Mouse (Mus musculus): Measurements from ENCODE around the gene Ctnnd2. TPM values are rescaled to one million over a fixed set of nuclear protein-coding genes. Genes with fewer than 3 reads are reported as not detected.

Gene Ctnnd2
- polyA plus RNA-seq, 1 experiment: 0.08 TPM

DNA sequence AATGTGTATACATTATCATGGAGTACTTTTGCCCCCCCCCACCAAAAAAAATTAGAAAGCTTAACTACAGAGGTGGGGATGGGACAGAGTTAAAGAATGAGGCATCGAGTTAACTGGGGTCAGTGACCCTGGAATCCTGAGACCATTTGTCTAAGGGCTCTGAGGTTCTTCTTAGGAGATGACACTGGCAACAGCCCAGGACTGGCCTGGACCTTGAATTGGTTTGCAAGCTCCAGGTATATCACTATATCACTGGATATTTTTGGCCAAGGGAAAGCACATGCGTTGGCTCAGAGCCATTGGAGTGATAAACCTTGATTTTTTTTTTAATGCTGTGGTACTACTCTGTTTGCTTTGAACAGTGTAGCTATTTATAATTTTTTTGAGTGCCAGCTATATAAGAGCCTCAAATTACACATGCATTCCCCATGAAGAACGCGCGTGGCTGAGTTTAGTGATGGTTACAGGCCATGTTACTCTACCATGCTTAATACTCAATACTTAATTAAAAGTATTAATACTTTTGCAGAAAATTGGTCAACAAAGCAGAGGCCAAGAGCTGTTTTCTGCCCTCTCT, 291.2 kb downstream of the Ctnnd2 start:
- Histone ChIP-seq H3K36me3 (replicated peaks; ENCODE audit: low read length) (no peaks in the 10 kb centered on the region), H3K4me3 (replicated peaks) (no peak overlapping the region), H3K4me1 (no peaks in the 10 kb centered on the region), H3K27me3 (replicated peaks) (no peaks in the 10 kb centered on the region), H3K9me3 (peaks cover 9% of the 10 kb centered on the region; the same call in 1 of the 2 replicates)
- TF ChIP-seq GATA1 (IDR thresholded peaks at IDR 0.05; ENCODE audit: borderline replicate concordance, low read length) (no peak), FLI1 (IDR thresholded peaks at IDR 0.05; ENCODE audit: low read length) (no peak)

DNA sequence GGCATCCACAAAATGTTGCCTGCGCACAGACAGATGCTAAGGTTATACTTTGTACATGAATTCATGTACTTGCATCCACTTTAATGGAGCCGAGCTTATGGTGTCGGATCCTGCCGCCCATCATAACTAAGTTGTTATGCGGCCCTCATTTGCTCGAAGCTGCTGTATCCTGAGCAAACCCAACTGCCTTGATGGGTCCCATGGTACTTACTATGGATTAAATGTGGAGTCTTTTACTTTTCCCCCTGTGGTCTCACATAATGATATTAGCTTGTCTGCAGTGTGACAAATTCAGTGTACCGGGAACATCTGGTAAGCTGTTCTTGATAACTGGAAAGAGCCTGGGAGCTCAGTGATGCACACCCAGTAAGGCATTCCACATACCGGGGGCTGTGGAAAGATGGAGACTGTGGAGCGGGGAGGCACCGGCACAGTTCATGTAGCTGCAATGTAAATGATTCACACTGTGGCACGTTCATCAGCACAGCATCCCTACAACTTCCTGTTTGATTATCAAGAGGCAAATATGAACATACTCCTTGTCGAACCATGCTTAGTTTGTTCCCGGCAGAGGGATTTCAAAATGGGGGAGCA, 294.7 kb downstream of the Ctnnd2 start:
- Histone ChIP-seq H3K27me3 (replicated peaks) (no peaks in the 10 kb centered on the region), H3K9me3 (peaks cover 9% of the 10 kb centered on the region; the same call in 1 of the 2 replicates), H3K36me3 (replicated peaks; ENCODE audit: low read length) (no peaks in the 10 kb centered on the region), H3K4me1 (no peaks in the 10 kb centered on the region), H3K4me3 (replicated peaks) (no peak overlapping the region)
- TF ChIP-seq GATA1 (IDR thresholded peaks at IDR 0.05; ENCODE audit: borderline replicate concordance, low read length) (no peak), FLI1 (IDR thresholded peaks at IDR 0.05; ENCODE audit: low read length) (no peak)

DNA sequence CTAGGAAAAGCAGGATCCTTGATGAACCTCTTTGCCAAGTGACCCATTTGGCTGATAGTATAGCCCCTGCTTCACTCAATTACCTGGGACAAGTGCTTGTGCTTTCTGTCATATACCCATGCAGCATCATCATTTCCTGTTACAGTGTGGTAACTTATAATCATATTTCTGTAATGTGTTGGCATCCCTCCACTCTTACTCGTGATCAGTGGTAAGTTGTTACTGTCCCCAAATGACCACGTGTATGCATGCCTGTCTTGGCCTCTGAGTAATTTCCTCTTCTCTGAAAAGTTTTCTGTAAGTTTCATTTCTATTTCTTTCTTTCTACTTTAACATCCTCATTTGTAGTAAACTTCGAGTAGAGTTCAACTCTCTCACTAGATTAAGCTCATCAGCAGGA, 296.4 kb downstream of the Ctnnd2 start:
- H3K36me3 ChIP-seq (replicated peaks; ENCODE audit: low read length): no peaks in the 10 kb centered on the region
- TF ChIP-seq GATA1 (IDR thresholded peaks at IDR 0.05; ENCODE audit: borderline replicate concordance, low read length): no peak
- TF ChIP-seq FLI1 (IDR thresholded peaks at IDR 0.05; ENCODE audit: low read length): no peak
- no peaks in the 10 kb centered on the region for H3K27me3 ChIP-seq (replicated peaks)
- H3K9me3 ChIP-seq: peaks cover 9% of the 10 kb centered on the region; the same call in 1 of the 2 replicates
- H3K4me1 ChIP-seq: no peaks in the 10 kb centered on the region
- no peak overlapping the region for H3K4me3 ChIP-seq (replicated peaks)

DNA sequence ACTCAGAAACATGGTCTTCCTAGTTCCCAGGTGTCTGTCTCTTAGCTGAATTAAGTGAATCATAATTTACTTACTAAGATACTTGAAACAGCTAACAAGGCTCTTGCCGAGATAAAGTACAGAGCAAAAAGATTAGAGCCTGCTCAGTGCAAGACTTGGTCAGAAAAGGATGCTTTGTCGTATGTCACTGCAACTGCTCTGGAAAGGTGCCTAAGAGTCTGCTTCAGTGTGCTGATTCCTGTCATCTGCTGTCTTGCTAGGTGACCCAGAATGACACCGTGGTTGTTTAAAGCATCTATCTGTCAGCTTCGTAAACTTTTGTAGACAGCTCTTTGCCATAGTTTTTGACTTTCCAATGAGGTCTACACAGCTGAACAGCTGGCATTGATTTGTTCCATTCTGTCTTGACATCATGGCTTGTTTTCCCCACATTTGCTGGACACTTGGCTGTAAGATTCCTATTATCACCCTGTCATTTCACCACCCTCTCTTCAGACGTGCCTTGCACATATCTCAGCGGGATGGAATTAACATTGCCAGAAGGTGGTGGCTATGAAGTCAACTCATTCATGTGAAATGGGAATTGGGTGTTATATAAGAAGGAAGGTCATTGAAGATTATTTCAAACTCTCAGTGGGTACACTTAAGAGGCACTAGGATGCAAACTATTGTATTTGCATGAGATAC, 299.0 kb downstream of the Ctnnd2 start:
- no peaks in the 10 kb centered on the region for H3K4me1 ChIP-seq
- no peak overlapping the region for H3K4me3 ChIP-seq (replicated peaks)
- H3K9me3 ChIP-seq: peaks cover 5% of the 10 kb centered on the region; the same call in 1 of the 2 replicates
- H3K36me3 ChIP-seq (replicated peaks; ENCODE audit: low read length): no peaks in the 10 kb centered on the region
- TF ChIP-seq FLI1 (IDR thresholded peaks at IDR 0.05; ENCODE audit: low read length) (no peak), GATA1 (IDR thresholded peaks at IDR 0.05; ENCODE audit: borderline replicate concordance, low read length) (no peak)
- H3K27me3 ChIP-seq (replicated peaks): no peaks in the 10 kb centered on the region

DNA sequence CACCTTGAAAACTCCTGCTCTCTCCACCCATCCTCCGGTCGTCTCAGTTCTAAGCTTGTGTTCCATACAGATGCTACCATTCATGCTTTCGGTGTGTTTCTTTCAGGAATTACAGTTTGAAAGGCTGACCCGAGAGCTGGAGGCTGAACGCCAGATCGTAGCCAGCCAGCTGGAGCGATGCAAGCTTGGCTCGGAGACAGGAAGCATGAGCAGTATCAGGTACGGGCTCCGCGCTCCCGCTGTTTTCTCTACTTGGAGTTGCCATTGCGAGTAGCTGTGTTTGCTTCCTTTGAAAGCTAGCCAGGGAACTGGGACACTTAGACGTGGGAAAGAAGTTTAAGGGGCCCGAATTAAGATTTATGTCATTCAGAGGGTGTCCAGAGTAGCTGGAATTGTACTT, 308.3 kb downstream of the Ctnnd2 start:
- TF ChIP-seq GATA1 (IDR thresholded peaks at IDR 0.05; ENCODE audit: borderline replicate concordance, low read length) (no peak), FLI1 (IDR thresholded peaks at IDR 0.05; ENCODE audit: low read length) (no peak)

DNA sequence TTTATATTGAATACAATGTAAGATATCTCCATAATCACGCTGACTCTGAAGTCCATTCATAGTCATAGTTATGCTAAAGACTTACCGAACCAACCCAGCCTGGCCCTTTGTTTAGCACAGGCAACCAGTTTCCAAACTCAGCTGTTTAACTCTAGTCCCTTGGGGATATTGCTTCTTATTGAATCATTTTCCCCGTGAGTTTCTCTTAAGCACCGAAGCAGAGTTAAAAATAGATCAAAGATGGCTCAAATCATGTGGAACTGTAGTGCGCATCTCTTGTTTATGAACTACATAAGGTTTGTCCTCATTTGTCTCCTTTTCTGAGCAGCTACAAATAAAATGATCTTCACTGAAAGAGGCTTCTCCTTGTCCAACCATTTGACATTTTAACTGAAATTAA, 334.1 kb downstream of the Ctnnd2 start:
- Histone ChIP-seq H3K27me3 (replicated peaks) (no peaks in the 10 kb centered on the region), H3K4me3 (replicated peaks) (no peak overlapping the region)
- TF ChIP-seq GATA1 (IDR thresholded peaks at IDR 0.05; ENCODE audit: borderline replicate concordance, low read length) (no peak), FLI1 (IDR thresholded peaks at IDR 0.05; ENCODE audit: low read length) (no peak)

More for the DNA sequence above, 308.3 kb downstream of the Ctnnd2 start:
- Histone ChIP-seq H3K9me3 (peaks cover 9% of the 10 kb centered on the region), H3K27me3 (replicated peaks) (no peaks in the 10 kb centered on the region), H3K4me1 (no peaks in the 10 kb centered on the region), H3K36me3 (replicated peaks; ENCODE audit: low read length) (no peaks in the 10 kb centered on the region), H3K4me3 (replicated peaks) (no peak overlapping the region)

DNA sequence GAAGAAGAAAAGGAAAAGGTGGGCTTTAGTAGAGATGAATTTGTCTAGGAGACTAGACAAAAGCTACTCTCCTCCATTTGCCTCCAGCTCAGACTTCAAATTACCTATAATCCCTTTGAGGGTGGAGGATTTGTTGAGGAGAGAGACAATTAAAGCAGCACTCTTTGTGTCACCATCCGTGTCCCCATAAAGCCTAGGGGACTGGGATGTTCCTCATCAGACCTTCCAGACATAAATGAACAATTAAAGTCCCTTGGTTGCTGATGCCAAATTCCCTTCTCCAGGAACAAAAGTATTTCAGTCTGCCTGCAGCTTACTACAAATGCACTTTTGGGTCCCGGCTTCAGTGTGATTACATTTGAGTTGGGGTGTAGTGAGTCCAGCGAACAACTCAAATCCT, 340.1 kb downstream of the Ctnnd2 start:
- H3K4me3 ChIP-seq (replicated peaks): no peak overlapping the region
- no peaks in the 10 kb centered on the region for H3K9me3 ChIP-seq
- H3K27me3 ChIP-seq (replicated peaks): no peaks in the 10 kb centered on the region
- H3K4me1 ChIP-seq: no peaks in the 10 kb centered on the region
- H3K36me3 ChIP-seq (replicated peaks; ENCODE audit: low read length): no peaks in the 10 kb centered on the region
- TF ChIP-seq FLI1 (IDR thresholded peaks at IDR 0.05; ENCODE audit: low read length): no peak

More for the DNA sequence above, 334.1 kb downstream of the Ctnnd2 start:
- H3K36me3 ChIP-seq (replicated peaks; ENCODE audit: low read length): no peaks in the 10 kb centered on the region
- 0 out of 2 replicates have a peak, but pooled peaks cover 3% of the 10 kb centered on the region for H3K9me3 ChIP-seq
- H3K4me1 ChIP-seq: no peaks in the 10 kb centered on the region

DNA sequence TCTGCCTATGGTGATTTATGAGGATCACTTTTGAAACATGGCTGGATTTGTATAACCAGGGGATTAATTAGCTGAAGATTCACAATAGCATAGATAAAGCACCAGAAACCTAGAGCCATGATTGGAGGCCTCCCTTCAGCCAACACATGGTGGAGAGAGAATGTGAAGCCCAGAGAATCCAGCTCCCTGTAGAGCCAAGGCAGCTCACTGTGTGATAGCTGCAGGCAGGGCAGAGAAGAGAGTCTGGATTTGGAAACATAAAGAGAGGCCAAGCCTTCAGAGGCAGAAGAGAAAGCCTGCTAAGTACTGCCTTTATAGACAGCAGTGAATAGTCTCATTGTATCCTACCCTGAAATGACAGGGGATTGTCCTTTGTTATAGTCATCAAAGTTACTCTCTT, 340.7 kb downstream of the Ctnnd2 start:
- no peak for TF ChIP-seq FLI1 (IDR thresholded peaks at IDR 0.05; ENCODE audit: low read length)
- no peak for TF ChIP-seq GATA1 (IDR thresholded peaks at IDR 0.05; ENCODE audit: borderline replicate concordance, low read length)
- Histone ChIP-seq H3K27me3 (replicated peaks) (no peaks in the 10 kb centered on the region), H3K36me3 (replicated peaks; ENCODE audit: low read length) (no peaks in the 10 kb centered on the region), H3K4me3 (replicated peaks) (no peak overlapping the region), H3K4me1 (no peaks in the 10 kb centered on the region), H3K9me3 (no peaks in the 10 kb centered on the region)

DNA sequence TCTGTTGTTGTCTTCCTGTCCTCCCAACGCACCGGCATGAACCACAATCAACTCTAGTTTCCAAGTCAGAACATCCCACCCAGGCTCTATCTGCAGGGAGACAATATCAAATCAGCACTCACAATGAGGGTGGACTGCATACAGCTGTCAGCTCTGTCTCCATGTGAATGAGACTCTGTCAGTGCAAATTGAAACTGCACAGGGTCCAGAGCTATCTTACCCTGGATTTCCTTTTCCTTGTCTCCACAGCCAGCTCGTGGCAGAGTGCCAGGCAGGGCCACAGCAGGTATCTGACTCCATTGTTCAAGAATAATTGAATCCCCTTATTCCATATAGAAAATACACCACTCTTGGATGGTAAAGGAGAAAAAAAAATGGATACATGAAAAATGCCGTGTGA, 343.0 kb downstream of the Ctnnd2 start:
- Histone ChIP-seq H3K4me3 (replicated peaks) (no peak overlapping the region), H3K27me3 (replicated peaks) (no peaks in the 10 kb centered on the region), H3K36me3 (replicated peaks; ENCODE audit: low read length) (no peaks in the 10 kb centered on the region), H3K4me1 (no peaks in the 10 kb centered on the region), H3K9me3 (no peaks in the 10 kb centered on the region)
- TF ChIP-seq GATA1 (IDR thresholded peaks at IDR 0.05; ENCODE audit: borderline replicate concordance, low read length): no peak
- no peak for TF ChIP-seq FLI1 (IDR thresholded peaks at IDR 0.05; ENCODE audit: low read length)

DNA sequence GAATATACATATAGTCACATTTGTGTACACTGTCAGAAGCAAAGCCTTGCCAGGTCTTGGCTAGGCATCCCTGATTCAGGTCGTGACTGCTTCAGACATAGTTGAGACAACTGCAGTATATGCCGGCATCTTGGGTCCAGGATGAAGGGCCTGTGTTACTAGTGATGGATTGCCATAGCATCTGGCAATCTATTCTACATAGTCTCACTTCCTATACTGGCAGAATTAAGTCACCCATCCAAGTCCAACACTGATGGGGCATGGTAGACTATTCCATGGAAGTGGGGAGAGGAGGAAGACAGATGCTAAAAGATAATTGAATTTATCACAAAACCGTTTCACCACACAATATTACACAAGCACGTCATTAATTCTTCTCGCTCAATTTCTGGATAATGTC, 369.1 kb downstream of the Ctnnd2 start:
- peaks cover 7% of the 10 kb centered on the region for H3K9me3 ChIP-seq
- no peak overlapping the region for H3K4me3 ChIP-seq (replicated peaks)
- TF ChIP-seq GATA1 (IDR thresholded peaks at IDR 0.05; ENCODE audit: borderline replicate concordance, low read length): no peak
- TF ChIP-seq FLI1 (IDR thresholded peaks at IDR 0.05; ENCODE audit: low read length): no peak

More for the DNA sequence above, 369.1 kb downstream of the Ctnnd2 start:
- Histone ChIP-seq H3K36me3 (replicated peaks; ENCODE audit: low read length) (no peaks in the 10 kb centered on the region), H3K4me1 (no peaks in the 10 kb centered on the region), H3K27me3 (replicated peaks) (no peaks in the 10 kb centered on the region)
